Mouse (Mus musculus) left cerebral cortex, postnatal 36 days (tissue): Measurements from ENCODE around the gene Nsun3. TPM values are rescaled to one million over a fixed set of nuclear protein-coding genes. Genes with fewer than 3 reads are reported as not detected.

Experiments
- DNase-seq, 2 experiments: peaks; one replicate each; pipeline ENCODE4 v3.0.0; 2021 to 2022; ENCODE audit warnings: low spot score in 2 of 2, mixed read lengths in 1 of 2
- intact Hi-C: fragments of 180-260 bp; cut with DNase I; formaldehyde crosslinking; loops from one replicate; pipeline ENCODE4 v1.15.1; 2025
- total RNA-seq, 2 experiments: library from RNA; stranded (reverse); gene quantifications; 2 replicates each; pipeline ENCODE4 v1.2.3; 2021

Gene Nsun3
- 10 to 100 TPM; 13.9 to 14.1 TPM for total RNA-seq

- intact Hi-C loops, result loop anchor here (5.0 kb wide), 1 partner anchor 41 kb away; no protein-coding TSS in a partner anchor
Observed at GRCm38 (mm10) chr16:62786621-62787331, at the start of gene Nsun3. Gene Nsun3, minus strand, starts transcription at chr16:62786818.

GRCm38 (mm10) chr16:62834016-62834735 is 47.6 kb upstream of the Nsun3 start:
- intact Hi-C loops, result no loop called here
- no peak for DNase-seq

More at GRCm38 (mm10) chr16:62786621-62787331, at the start of gene Nsun3:
- peak; percentile 89 to 90 for DNase-seq

- DNase-seq, result no peak
- intact Hi-C loops, result no loop called here
Observed at GRCm38 (mm10) chr16:62832481-62832880, 45.9 kb upstream of the Nsun3 start.

- intact Hi-C loops, result no loop called here
- DNase-seq, result no peak
Observed at GRCm38 (mm10) chr16:62832027-62832426, 45.4 kb upstream of the Nsun3 start.

DNA sequence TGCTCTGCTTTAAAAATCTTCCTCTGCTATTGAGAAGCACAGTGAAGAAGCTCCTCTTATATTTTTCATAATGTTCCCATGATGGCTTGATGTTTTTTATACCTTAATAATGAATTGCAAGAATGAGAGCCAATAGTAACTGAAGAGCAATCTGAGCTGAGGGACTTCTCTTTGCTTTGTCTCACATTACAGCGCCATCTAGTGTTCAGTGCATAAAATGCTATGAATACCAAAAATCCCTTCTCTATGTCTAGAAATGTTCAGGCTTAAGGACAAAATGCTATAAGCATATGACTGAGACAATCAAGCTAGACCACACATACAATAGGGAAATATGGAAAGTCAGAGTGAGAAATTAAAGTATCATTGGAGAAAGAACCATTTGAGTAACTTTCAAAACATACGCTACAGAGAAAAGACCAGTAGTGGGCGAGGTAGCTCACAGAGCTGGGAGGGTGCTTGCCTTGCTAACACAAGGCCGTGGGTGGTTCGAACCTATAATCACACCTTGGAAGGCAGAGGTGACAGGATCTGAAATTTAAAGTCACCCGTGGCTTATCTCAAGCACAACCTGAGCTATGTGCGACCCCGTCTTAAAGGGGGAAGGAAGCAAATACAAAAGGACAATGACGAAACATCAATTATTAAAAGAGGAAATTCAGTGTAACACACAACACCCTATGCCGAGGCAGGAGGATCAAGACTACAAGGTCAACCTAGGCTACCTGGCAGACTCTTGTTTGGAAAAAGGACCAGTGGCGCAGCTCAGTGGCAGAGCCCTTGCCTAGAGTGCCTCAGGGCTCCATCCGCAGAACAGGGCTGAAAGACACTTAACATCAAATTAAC is 39.8 kb upstream of the Nsun3 start:
- intact Hi-C loops, result loop anchor here (5.0 kb wide), 1 partner anchor 39 kb away; the partner anchor contains the start of gene Nsun3
- DNase-seq, result no peak

- no peak for DNase-seq
- intact Hi-C loops, result no loop called here
Observed at GRCm38 (mm10) chr16:62822472-62822871, 35.9 kb upstream of the Nsun3 start.

- intact Hi-C loops, result no loop called here
- no peak for DNase-seq
Observed at GRCm38 (mm10) chr16:62814491-62814890, 27.9 kb upstream of the Nsun3 start, which contains the start of gene Stx19. Gene Stx19, plus strand, starts transcription at chr16:62814676.

DNA sequence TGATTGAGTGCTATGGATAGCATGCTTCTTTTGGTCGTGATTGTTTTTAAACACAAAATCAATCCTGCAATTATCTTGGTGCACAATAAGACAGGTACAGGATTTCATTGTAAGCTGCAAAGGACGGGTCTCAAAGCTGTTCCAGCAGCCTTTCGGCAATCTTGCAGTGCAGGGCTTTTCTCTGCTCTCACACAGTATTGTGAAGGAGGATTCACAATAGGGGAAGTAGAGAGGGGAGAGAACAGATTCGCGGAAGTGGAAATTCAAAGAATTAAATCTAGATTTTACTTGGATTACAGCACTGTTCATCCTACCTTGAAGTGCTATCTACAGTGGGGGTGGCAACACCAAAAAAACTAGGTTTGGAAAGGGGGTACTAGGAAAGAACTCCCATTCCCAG is 27.2 kb upstream of the Nsun3 start:
- DNase-seq, result no peak
- intact Hi-C loops, result no loop called here

DNA sequence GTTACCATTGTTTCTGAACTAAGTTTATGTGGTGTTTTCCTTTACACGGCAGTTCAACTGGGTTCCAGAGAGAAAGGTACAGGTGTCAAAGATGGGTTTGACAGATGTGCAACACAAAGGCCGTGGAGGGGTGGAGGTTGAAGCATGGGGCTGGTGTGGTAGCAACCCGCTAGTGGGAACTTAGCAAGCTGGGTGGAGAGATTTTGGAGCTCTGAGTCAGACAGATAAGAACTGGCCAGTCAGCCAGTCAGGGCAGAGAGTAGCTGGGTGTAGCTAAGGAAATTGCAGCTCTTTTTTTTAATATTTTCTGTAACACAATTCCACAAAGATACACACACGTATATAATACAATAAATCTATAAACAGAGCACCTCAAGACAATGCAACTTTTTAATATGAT is 24.2 kb upstream of the Nsun3 start:
- no peak for DNase-seq
- intact Hi-C loops, result no loop called here

GRCm38 (mm10) chr16:62807249-62807979 is 20.8 kb upstream of the Nsun3 start:
- DNase-seq, result no peak
- intact Hi-C loops, result no loop called here

- no peak for DNase-seq
- intact Hi-C loops, result no loop called here
Observed at GRCm38 (mm10) chr16:62804621-62805020, 18.0 kb upstream of the Nsun3 start.

GRCm38 (mm10) chr16:62799839-62800238 is 13.2 kb upstream of the Nsun3 start:
- intact Hi-C loops, result no loop called here
- DNase-seq, result no peak

- intact Hi-C loops, result no loop called here
- DNase-seq, result no peak
Observed at GRCm38 (mm10) chr16:62799426-62799825, 12.8 kb upstream of the Nsun3 start.

- DNase-seq, result no peak
- intact Hi-C loops, result no loop called here
Observed at GRCm38 (mm10) chr16:62798808-62799207, 12.2 kb upstream of the Nsun3 start.

DNA sequence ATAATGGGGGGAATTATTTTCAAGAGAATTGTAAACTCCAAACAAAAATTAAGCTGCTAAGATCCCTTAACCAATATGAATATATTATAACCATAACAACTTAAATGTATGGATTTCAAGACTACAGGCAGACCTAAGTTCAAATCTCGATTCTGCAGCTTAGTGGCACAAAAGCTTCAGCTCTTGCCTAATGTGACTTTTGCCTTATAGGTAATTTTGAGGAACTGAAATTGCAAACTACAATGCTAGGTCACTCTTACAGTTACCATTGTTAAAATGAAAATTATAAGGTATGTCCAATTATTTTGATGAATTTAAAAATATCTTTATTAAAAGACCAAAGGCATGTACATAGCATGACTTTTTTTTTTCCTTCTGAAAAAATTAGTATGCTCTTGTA is 10.0 kb upstream of the Nsun3 start:
- intact Hi-C loops, result no loop called here
- no peak for DNase-seq

DNA sequence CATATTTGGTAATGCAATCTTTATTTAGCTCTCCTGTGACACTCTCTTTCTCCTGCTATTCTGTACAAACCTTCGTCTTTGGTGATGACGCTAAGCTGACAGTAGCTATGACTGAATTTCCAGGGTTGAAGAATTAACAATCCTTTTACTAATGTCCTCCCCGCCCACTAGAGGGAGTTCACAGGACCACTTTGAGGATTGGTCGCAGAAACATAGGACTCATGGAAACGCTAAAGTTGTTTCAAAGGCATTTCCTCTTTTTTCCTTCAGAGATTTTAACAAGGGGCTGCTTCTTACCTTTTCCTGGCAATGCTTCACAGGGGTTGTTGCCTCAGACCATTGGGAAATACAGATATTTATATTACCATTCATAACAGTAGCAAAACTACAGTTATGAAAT is 4.4 kb downstream of the Nsun3 start:
- intact Hi-C loops, result no loop called here
- no peak for DNase-seq

- no peak for DNase-seq
- intact Hi-C loops, result no loop called here
Observed at GRCm38 (mm10) chr16:62778282-62778681, 8.3 kb downstream of the Nsun3 start.

- DNase-seq, result no peak
- intact Hi-C loops, result no loop called here
Observed at GRCm38 (mm10) chr16:62776034-62776433, 10.6 kb downstream of the Nsun3 start.

DNA sequence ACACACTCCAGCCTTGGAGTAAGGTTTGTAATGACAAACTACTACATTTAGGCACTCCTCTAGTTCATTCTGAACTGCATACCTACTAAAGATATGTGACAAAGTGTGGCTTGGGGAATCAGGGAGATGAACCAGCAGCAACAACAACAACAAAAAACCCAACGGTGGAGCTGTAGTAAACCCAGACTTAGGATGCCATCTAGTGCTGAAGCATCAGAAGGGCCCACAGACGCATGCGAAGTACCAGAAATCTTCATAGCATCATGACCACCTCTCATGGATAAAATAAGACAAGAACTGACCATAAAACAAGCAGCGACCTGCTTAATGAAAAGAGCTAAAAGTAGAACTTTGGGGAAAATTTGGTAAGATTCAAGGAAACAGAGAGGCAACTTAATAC is 13.2 kb downstream of the Nsun3 start:
- no peak for DNase-seq
- intact Hi-C loops, result no loop called here

- DNase-seq, result no peak
- intact Hi-C loops, result no loop called here
Observed at GRCm38 (mm10) chr16:62758340-62758739, 28.3 kb downstream of the Nsun3 start.
